Mouse (Mus musculus) limb, embryonic 14.5 days (tissue): ENCODE results near the gene Prkce. TPM values are rescaled to one million over a fixed set of nuclear protein-coding genes. Genes with fewer than 3 reads are reported as not detected.

Experiments
- ATAC-seq: fragments of 200-750 bp; cut with Nextera tagmentation; 2 replicates; pipeline ENCODE4 v1.8.0; 2017; ENCODE audit warnings: low read depth, moderate number of reproducible peaks, moderate TSS enrichment; ENCODE audit not compliant: low FRiP score
- DNase-seq: peaks from one replicate; pipeline ENCODE4 v3.0.0-alpha.2; 2015; ENCODE audit warnings: low spot score
- H3K27ac ChIP-seq: fragments of 300-500 bp; sonication (generic); replicated peaks from 2 replicates; pipeline ENCODE4 v1.5.1; 2014; ENCODE audit warnings: low read depth, mild to moderate bottlenecking, low read length, moderate library complexity, mixed read lengths
- H3K27me3 ChIP-seq: fragments of 300-500 bp; sonication (generic); 2 replicates; pipeline ENCODE4 v1.6.1; 2014; ENCODE audit warnings: low read length, mixed read lengths; ENCODE audit not compliant: control insufficient read depth, insufficient read depth
- H3K36me3 ChIP-seq: fragments of 300-500 bp; sonication (generic); 2 replicates; pipeline ENCODE4 v1.6.1; 2014; ENCODE audit warnings: mild to moderate bottlenecking, low read length, moderate library complexity, mixed read lengths; ENCODE audit not compliant: control insufficient read depth, insufficient read depth
- H3K4me1 ChIP-seq: fragments of 300-500 bp; sonication (generic); 2 replicates; pipeline ENCODE4 v1.6.1; 2014; ENCODE audit warnings: antibody characterized with exemption, low read length, mixed read lengths; ENCODE audit not compliant: control insufficient read depth, insufficient read depth
- H3K4me2 ChIP-seq: fragments of 300-500 bp; sonication (generic); replicated peaks from 2 replicates; pipeline ENCODE4 v1.6.1; 2014; ENCODE audit warnings: low read depth, mild to moderate bottlenecking, low read length, moderate library complexity; ENCODE audit not compliant: severe bottlenecking
- H3K4me3 ChIP-seq: fragments of 300-500 bp; sonication (generic); replicated peaks from 2 replicates; pipeline ENCODE4 v1.5.1; 2014; ENCODE audit warnings: low read length
- H3K9ac ChIP-seq: fragments of 300-500 bp; sonication (generic); 2 replicates; pipeline ENCODE4 v1.6.1; 2014; ENCODE audit warnings: mild to moderate bottlenecking, low read depth, low read length, moderate library complexity; ENCODE audit not compliant: severe bottlenecking
- H3K9me3 ChIP-seq: fragments of 300-500 bp; sonication (generic); 2 replicates; pipeline ENCODE4 v1.6.1; 2016; ENCODE audit warnings: low read length; ENCODE audit not compliant: control insufficient read depth
- POLR2A ChIP-seq: fragments of 200-500 bp; IDR thresholded peaks from 2 replicates; pipeline ENCODE4 v1.8.0; 2012; ENCODE audit warnings: inconsistent platforms, mild to moderate bottlenecking, moderate library complexity, borderline replicate concordance; ENCODE audit not compliant: insufficient read depth, insufficient read length; ENCODE audit errors: extremely low read depth
- WGBS: fragments of 180-500 bp; shearing (Covaris S2); extraction: QIAGEN DNeasy Blood & Tissue Kit; methylation state at CpG from one replicate; pipeline ENCODE4 v1.1.7; 2014; 5-methylcytosine and 5-hydroxymethylcytosine counted together
- polyA plus RNA-seq, 2 experiments: library from polyadenylated mRNA; depleted of rRNA in 1 of 2; stranded (reverse) in 1 of 2; unstranded in 1 of 2; fragments of >200 nt; fragmentation: Nextera tagmentation in 1 of 2; extraction: Ambion mirVana in 1 of 2; gene quantifications; 2 replicates each; pipeline versions ENCODE4 v1.2.1 to v1.2.3; 2012 to 2014

Prkce gene
- polyA plus RNA-seq, 2 experiments: 4.7 to 9.3 TPM

- Histone ChIP-seq H3K4me1 (peaks cover 4% of the 10 kb centered on the region), H3K9ac (no peak overlapping the region), H3K27ac (no peak overlapping the region), H3K9me3 (no peaks in the 10 kb centered on the region), H3K27me3 (no peaks in the 10 kb centered on the region), H3K36me3 (no peaks in the 10 kb centered on the region), H3K4me3 (no peak overlapping the region), H3K4me2 (no peak overlapping the region)
- no peak for TF ChIP-seq POLR2A
- ATAC-seq (no peak), DNase-seq (no peak)
- WGBS: 86% methylated on average over 14 of the region's 14 CpGs
Measured at GRCm38 (mm10) chr17:86302861-86303331, 135.3 kb downstream of the Prkce start.

DNA sequence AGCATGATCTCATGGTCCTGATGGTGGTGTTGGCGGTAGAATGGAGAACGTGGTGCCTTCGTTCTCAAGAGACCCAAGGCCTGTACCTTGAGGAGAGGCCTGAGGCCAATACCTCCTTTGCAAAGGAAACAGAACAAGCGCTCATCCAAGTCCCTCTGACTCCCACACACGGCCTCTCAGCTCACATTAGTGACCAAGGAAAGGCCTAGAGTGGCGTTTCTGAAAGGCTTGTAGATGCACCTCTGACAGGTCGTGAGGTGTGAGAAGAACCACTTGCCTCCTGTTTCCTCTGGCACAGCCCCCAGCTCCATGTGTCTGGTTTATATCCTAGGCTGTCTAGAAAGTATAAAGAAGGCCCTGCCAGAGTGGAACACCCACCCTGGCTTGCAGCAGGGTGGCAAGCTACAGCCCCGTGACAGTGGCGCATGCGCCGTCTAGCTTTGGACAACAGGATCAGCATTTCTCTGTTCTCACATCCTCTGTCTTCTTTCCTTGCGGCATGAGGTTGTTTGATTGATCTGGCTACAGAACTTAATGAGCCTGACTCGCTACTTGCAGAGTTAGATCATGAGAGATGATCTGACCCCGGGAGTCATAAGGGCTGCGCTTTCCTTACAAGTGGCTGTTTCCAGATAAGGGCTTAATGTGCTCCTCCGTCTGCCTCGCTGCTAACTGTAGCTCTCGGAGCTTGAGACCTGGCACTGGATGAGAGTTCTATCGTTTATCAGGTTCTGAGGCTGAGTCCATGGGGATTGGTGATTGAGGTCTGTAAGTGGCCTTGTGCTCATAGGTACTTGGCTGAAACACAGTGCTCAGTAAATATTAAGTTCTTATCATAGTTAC lies 136.0 kb downstream of the Prkce start:
- Histone ChIP-seq H3K4me3 (no peak overlapping the region), H3K9me3 (no peaks in the 10 kb centered on the region), H3K27me3 (no peaks in the 10 kb centered on the region), H3K9ac (no peak overlapping the region), H3K4me2 (no peak overlapping the region), H3K36me3 (no peaks in the 10 kb centered on the region), H3K27ac (no peak overlapping the region), H3K4me1 (peaks cover 4% of the 10 kb centered on the region)
- ATAC-seq: no peak
- 62% methylated on average over 19 of the region's 19 CpGs for WGBS
- DNase-seq: no peak
- TF ChIP-seq POLR2A: no peak

GRCm38 (mm10) chr17:86304923-86305630 lies 137.5 kb downstream of the Prkce start:
- DNase-seq (no peak), ATAC-seq (no peak)
- H3K27me3 ChIP-seq: no peaks in the 10 kb centered on the region
- WGBS: 65% methylated on average over 17 of the region's 17 CpGs
- H3K4me1 ChIP-seq: peaks cover 4% of the 10 kb centered on the region
- TF ChIP-seq POLR2A: no peak
- H3K9ac ChIP-seq: no peak overlapping the region
- no peak overlapping the region for H3K4me2 ChIP-seq
- H3K4me3 ChIP-seq: no peak overlapping the region
- no peaks in the 10 kb centered on the region for H3K36me3 ChIP-seq
- no peak overlapping the region for H3K27ac ChIP-seq
- H3K9me3 ChIP-seq: no peaks in the 10 kb centered on the region

- Histone ChIP-seq H3K27ac (no peak overlapping the region), H3K4me1 (peaks cover 9% of the 10 kb centered on the region), H3K9ac (no peak overlapping the region), H3K27me3 (no peaks in the 10 kb centered on the region), H3K9me3 (no peaks in the 10 kb centered on the region), H3K36me3 (no peaks in the 10 kb centered on the region), H3K4me3 (no peak overlapping the region), H3K4me2 (no peak overlapping the region)
- no peak for TF ChIP-seq POLR2A
- ATAC-seq (no peak), DNase-seq (no peak)
- WGBS: 85% methylated on average over 7 of the region's 7 CpGs
Measured at GRCm38 (mm10) chr17:86306161-86306560, 138.6 kb downstream of the Prkce start.

DNA sequence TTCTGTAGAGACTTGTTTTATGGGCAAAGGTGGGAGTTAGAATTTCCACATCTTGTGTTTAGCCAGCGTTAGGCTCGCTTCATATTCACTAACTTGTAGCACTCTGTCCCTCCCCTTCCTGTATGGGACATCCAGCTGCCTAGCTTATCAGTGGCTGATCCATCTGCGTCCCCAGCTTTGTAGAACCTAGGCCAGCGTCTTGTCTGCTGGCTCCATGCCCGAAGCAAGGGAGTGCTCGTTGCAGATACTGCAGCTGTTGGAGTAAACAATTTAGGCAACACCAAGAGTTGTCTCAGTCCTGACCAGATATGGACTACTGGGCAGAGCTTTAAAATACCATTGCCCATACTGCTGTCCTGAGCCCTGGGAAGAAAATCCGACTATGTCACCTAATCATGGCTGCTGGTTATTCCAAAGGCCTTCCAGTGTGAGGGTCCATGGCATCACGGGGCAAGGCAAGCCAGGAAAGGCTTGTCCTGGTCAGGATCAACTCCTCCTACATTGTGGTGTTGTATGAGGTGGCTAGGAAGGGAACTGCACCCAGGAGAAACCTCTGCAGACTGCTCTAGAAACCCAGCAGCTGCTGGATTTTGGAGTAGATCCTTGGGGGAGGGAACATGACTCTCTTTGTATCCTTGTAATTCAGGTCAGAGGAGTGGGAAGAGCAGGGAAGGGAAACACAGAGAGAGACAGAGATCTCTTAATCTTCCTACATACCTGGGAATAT lies 146.0 kb downstream of the Prkce start:
- TF ChIP-seq POLR2A: no peak
- H3K27me3 ChIP-seq: no peaks in the 10 kb centered on the region
- peaks cover 5% of the 10 kb centered on the region; the same call in 1 of the 2 replicates for H3K4me1 ChIP-seq
- DNase-seq (no peak), ATAC-seq (peak; percentile 44; the same call in 1 of the 2 replicates)
- H3K27ac ChIP-seq: no peak overlapping the region
- no peak overlapping the region for H3K4me2 ChIP-seq
- H3K36me3 ChIP-seq: no peaks in the 10 kb centered on the region
- no peak overlapping the region for H3K4me3 ChIP-seq
- H3K9ac ChIP-seq: no peak overlapping the region
- H3K9me3 ChIP-seq: no peaks in the 10 kb centered on the region
- 67% methylated on average over 8 of the region's 8 CpGs for WGBS
